Mouse (Mus musculus): ENCODE results near the gene Arhgef38. TPM values are rescaled to one million over a fixed set of nuclear protein-coding genes. Genes with fewer than 3 reads are reported as not detected.

Arhgef38 gene
- polyA plus RNA-seq, 1 experiment, result not detected

GRCm38 (mm10) chr3:133144511-133145147 is 90.1 kb downstream of the Arhgef38 start:
- H3K4me3 ChIP-seq (ENCODE audit: insufficient read depth, low read depth, low read length), result no peak overlapping the region
- no peak overlapping the region for H3K27ac ChIP-seq (replicated peaks; ENCODE audit: low read depth, low read length)
- H3K4me1 ChIP-seq (ENCODE audit: control insufficient read depth, insufficient read depth, insufficient read length, low read length), result no peaks in the 10 kb centered on the region

DNA sequence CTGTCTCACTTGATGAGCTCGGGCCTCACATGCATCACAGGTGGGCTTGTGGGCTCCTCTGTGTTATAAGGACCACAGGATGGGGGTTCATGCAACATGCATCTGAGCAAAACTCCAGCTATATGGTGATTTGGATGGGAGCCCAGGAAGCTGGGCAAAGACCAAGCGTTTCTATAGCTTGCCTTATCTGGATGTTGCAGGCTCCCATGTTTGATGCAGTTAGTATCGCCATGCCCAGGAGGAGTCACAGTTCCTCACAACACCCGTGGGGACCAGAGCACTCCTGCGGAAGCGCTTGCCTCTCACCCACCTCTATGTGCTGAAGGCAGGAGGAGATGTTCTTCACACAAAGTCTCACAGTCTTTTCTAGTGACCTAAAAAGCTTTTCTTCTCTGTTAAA is 92.9 kb downstream of the Arhgef38 start:
- H3K4me1 ChIP-seq (ENCODE audit: control insufficient read depth, insufficient read depth, insufficient read length, low read length), result no peaks in the 10 kb centered on the region
- H3K27ac ChIP-seq (replicated peaks; ENCODE audit: low read depth, low read length), result no peak overlapping the region
- no peak overlapping the region for H3K4me3 ChIP-seq (ENCODE audit: insufficient read depth, low read depth, low read length)

DNA sequence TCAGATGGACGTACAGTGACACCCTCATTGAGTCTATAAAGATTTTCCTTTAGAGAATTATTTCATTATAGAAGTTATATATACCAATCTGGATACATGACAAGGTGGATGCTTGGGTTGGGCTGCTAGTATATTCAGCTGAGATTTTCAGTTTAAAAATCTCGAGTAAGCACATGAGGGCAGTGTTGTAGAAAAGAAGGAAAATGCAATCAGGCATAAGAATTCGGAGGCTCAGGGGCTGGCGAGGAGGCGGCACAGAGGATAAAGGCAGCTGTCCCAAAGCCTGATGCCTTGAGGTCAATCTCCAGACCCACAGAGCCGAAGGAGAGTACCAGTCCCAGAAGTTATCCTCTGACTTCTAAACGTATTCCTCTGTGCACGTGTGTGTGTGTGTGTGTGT is 102.1 kb downstream of the Arhgef38 start:
- no peak overlapping the region for H3K4me3 ChIP-seq (ENCODE audit: insufficient read depth, low read depth, low read length)
- no peak overlapping the region for H3K27ac ChIP-seq (replicated peaks; ENCODE audit: low read depth, low read length)
- H3K4me1 ChIP-seq (ENCODE audit: control insufficient read depth, insufficient read depth, insufficient read length, low read length), result no peaks in the 10 kb centered on the region

DNA sequence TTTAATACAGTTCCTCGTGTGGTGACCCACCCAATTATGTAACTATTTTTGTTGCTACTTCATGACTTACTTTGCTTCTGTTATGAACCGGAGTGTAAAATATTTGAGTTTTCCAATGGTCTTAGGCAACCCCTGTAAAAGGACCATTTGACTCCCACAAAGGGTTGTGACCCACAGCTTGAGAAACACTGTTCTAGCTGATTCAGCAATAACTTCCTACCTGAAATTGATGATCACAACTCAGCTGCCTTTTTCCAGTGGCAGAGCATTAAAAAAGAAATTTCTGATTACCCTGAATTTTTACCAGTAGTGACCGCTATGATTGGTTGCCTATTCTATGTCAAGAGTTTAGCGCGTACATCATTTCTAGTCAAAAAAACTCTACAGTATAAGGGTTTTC is 103.4 kb downstream of the Arhgef38 start:
- no peak overlapping the region for H3K4me3 ChIP-seq (ENCODE audit: insufficient read depth, low read depth, low read length)
- H3K4me1 ChIP-seq (ENCODE audit: control insufficient read depth, insufficient read depth, insufficient read length, low read length), result no peaks in the 10 kb centered on the region
- H3K27ac ChIP-seq (replicated peaks; ENCODE audit: low read depth, low read length), result no peak overlapping the region

DNA sequence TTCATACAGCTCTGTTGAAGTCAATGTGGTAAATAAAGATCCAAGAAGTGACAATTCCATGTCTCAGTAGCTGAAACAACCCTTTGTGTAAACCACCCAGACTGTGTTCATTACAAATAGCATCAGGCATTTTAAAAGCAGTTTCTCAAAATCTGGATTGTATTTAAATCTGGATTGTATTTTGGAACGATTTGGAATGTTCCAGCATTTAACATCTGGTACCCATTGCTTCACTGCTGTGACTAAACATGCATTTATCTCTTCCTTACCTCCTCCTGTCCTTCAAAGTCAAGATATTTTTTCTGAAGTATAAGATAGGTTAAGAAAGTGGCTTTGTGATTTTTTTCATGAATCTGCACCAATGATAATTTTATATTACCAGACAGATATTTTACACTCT is 121.5 kb downstream of the Arhgef38 start:
- no peak overlapping the region for H3K4me3 ChIP-seq (ENCODE audit: insufficient read depth, low read depth, low read length)
- H3K4me1 ChIP-seq (ENCODE audit: control insufficient read depth, insufficient read depth, insufficient read length, low read length), result no peaks in the 10 kb centered on the region
- H3K27ac ChIP-seq (replicated peaks; ENCODE audit: low read depth, low read length), result no peak overlapping the region

DNA sequence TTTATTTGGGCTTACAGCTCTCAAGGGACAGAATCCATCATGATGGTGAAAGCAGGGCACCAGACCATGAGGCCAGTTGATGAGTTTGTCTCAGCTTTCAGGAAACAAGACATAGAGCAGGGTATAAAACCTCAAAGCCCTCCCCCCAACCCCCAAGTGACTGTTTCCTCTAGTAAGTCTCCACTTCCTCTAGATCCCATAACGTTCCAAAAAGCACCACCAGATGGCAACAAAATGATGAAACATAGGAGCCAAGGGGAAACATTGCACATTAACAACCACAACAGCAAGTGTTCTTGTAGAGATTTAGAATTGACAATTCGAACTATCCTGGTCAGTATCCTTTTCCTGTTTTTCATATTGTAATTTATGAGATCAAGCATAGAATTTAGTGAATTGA is 123.0 kb downstream of the Arhgef38 start:
- H3K4me3 ChIP-seq (ENCODE audit: insufficient read depth, low read depth, low read length), result no peak overlapping the region
- H3K4me1 ChIP-seq (ENCODE audit: control insufficient read depth, insufficient read depth, insufficient read length, low read length), result no peaks in the 10 kb centered on the region
- no peak overlapping the region for H3K27ac ChIP-seq (replicated peaks; ENCODE audit: low read depth, low read length)

- H3K4me3 ChIP-seq (ENCODE audit: insufficient read depth, low read depth, low read length), result no peak overlapping the region
- H3K4me1 ChIP-seq (ENCODE audit: control insufficient read depth, insufficient read depth, insufficient read length, low read length), result no peaks in the 10 kb centered on the region
- no peak overlapping the region for H3K27ac ChIP-seq (replicated peaks; ENCODE audit: low read depth, low read length)
Measured at GRCm38 (mm10) chr3:133109844-133110243, 124.9 kb downstream of the Arhgef38 start.

DNA sequence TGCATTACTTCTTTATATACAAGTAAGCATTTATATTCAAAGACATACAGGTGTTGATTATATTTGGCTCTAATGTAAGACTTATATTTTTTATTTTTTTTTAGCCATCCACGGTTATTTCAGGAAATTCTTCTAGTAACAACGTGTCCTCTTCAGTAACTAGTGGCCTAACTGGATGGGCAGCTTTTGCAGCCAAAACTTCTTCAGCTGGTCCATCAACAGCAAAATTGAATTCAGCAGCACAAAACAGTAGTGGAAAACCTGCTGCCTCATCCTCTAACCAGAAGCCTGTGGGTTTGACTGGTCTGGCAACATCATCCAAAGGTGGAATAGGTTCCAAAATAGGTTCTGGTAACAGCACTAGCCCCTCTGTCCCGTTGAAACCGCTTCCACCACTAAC is 126.0 kb downstream of the Arhgef38 start:
- Histone ChIP-seq H3K4me1 (ENCODE audit: control insufficient read depth, insufficient read depth, insufficient read length, low read length) (no peaks in the 10 kb centered on the region), H3K27ac (replicated peaks; ENCODE audit: low read depth, low read length) (no peak overlapping the region), H3K4me3 (ENCODE audit: insufficient read depth, low read depth, low read length) (no peak overlapping the region)

GRCm38 (mm10) chr3:133104436-133104835 is 130.3 kb downstream of the Arhgef38 start:
- H3K27ac ChIP-seq (replicated peaks; ENCODE audit: low read depth, low read length), result no peak overlapping the region
- no peaks in the 10 kb centered on the region for H3K4me1 ChIP-seq (ENCODE audit: control insufficient read depth, insufficient read depth, insufficient read length, low read length)
- no peak overlapping the region for H3K4me3 ChIP-seq (ENCODE audit: insufficient read depth, low read depth, low read length)

DNA sequence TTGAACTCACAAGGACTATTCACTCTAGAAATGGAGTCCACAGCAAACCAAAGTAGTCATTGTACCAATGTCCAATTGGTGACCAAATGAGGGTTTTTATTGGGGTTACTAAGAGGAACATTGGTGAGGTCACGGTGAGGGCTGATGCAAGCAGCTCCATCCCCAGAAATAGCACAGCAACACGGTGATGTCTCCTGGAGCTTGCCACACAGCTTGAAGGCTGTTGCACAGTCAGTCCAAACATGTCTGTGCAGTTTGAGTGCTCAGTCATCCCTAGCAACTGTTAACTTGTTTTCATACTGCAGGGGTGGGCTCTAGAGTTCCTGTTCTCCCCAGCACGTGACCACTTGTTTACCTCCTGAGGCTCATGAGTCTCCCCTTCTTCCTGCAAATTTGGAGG is 131.0 kb downstream of the Arhgef38 start:
- H3K4me1 ChIP-seq (ENCODE audit: control insufficient read depth, insufficient read depth, insufficient read length, low read length), result no peaks in the 10 kb centered on the region
- H3K27ac ChIP-seq (replicated peaks; ENCODE audit: low read depth, low read length), result no peak overlapping the region

DNA sequence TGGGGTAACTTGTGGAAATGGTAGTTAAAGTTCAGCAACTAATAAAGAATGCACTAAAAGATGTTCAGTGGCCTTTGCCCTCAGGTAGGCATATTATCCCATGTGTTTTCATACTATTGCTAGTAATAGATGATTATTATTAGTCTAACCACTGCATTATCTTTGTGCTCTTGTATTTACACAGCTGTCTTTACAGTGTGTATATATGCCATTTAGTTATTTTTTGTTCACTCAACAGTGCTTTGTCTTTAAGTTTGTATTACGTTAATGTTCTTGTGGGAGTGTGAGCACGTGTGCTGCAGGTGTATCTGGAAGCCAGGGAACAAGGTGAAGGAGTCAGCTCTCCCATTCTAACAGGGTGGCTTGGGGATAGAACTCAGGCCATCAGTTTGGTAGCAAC is 135.8 kb downstream of the Arhgef38 start:
- Histone ChIP-seq H3K4me1 (ENCODE audit: control insufficient read depth, insufficient read depth, insufficient read length, low read length) (no peaks in the 10 kb centered on the region), H3K27ac (replicated peaks; ENCODE audit: low read depth, low read length) (no peak overlapping the region), H3K4me3 (ENCODE audit: insufficient read depth, low read depth, low read length) (no peak overlapping the region)

More for the DNA sequence above, 131.0 kb downstream of the Arhgef38 start:
- no peak overlapping the region for H3K4me3 ChIP-seq (ENCODE audit: insufficient read depth, low read depth, low read length)

DNA sequence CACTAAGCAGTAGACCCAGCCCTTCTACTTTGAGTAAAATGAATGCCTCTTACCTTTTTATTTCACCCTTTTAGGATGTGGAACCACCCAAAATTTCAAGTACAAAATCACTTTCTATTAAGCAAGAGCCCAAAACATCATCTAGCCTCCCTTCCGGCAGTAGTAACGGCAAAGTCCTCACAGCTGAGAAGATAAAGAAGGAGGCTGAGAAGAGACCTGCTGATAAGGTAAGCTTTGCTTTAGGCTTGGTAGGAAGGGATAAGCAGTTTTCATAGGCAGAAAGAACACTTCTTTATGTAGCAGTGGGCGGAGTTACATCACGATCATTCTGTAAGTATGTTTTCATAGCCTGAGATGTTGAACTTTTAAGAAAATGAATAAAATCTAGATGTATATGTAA is 136.4 kb downstream of the Arhgef38 start:
- H3K27ac ChIP-seq (replicated peaks; ENCODE audit: low read depth, low read length), result no peak overlapping the region
- H3K4me3 ChIP-seq (ENCODE audit: insufficient read depth, low read depth, low read length), result no peak overlapping the region
- H3K4me1 ChIP-seq (ENCODE audit: control insufficient read depth, insufficient read depth, insufficient read length, low read length), result peaks cover 2% of the 10 kb centered on the region; the same call in 1 of the 2 replicates

DNA sequence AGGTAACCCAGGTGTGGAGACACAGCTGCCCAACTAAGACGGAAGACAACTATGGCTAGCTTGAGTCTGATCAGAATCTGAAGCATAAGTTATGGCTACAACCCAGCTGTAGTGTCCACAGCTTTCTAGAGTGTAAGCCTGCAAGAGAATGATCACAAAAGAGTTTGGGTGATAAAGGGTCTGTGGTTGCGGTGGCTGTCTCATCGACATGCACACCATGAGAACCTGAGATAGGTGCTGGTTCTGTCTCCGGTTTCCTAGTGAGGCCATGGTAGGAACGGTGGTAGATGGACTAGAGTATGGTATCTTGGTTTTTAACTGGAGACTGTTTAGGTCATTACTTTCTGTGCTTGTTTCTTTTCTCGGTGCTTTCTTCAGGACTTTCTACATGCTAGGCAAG is 136.8 kb downstream of the Arhgef38 start:
- peaks cover 2% of the 10 kb centered on the region; the same call in 1 of the 2 replicates for H3K4me1 ChIP-seq (ENCODE audit: control insufficient read depth, insufficient read depth, insufficient read length, low read length)
- no peak overlapping the region for H3K4me3 ChIP-seq (ENCODE audit: insufficient read depth, low read depth, low read length)
- no peak overlapping the region for H3K27ac ChIP-seq (replicated peaks; ENCODE audit: low read depth, low read length)

- H3K27ac ChIP-seq (replicated peaks; ENCODE audit: low read depth, low read length), result no peak overlapping the region
- peaks cover 2% of the 10 kb centered on the region; the same call in 1 of the 2 replicates for H3K4me1 ChIP-seq (ENCODE audit: control insufficient read depth, insufficient read depth, insufficient read length, low read length)
- no peak overlapping the region for H3K4me3 ChIP-seq (ENCODE audit: insufficient read depth, low read depth, low read length)
Measured at GRCm38 (mm10) chr3:133094305-133094704, 140.4 kb downstream of the Arhgef38 start.

GRCm38 (mm10) chr3:133092936-133093335 is 141.8 kb downstream of the Arhgef38 start:
- Histone ChIP-seq H3K27ac (replicated peaks; ENCODE audit: low read depth, low read length) (no peak overlapping the region), H3K4me3 (ENCODE audit: insufficient read depth, low read depth, low read length) (no peak overlapping the region)

DNA sequence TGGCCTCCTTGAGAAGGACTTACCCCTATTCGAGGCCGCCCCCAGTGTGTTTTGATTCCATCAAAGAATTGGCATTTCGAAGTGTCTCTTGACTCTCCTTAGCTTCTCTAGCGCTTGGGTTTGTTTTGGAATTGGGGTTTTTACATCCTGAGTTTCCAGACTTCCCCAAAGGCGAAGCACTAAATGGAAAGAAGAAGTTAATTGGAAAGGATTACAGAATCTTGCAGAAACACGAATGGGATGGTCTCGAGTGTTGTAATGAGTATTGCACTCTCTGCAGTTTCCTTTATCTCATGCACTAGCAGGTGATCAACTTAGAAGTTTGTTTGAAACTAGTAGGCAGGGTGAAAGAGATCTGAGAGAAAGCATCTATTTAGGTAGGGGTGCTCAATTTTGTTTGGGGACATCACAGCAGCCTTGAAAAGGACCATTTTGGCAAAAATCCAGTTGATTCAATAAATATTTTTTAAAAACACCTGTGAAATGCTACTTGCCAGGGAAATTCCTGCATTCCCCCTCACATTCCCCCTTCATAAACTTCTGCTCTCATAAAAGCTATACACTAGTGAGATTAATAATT is 142.4 kb downstream of the Arhgef38 start:
- Histone ChIP-seq H3K4me1 (ENCODE audit: control insufficient read depth, insufficient read depth, insufficient read length, low read length) (peaks cover 2% of the 10 kb centered on the region; the same call in 1 of the 2 replicates), H3K27ac (replicated peaks; ENCODE audit: low read depth, low read length) (peak overlapping the region; percentile 83), H3K4me3 (ENCODE audit: insufficient read depth, low read depth, low read length) (peak overlapping the region; percentile 88)

More at GRCm38 (mm10) chr3:133092936-133093335, 141.8 kb downstream of the Arhgef38 start:
- H3K4me1 ChIP-seq (ENCODE audit: control insufficient read depth, insufficient read depth, insufficient read length, low read length), result peaks cover 2% of the 10 kb centered on the region; the same call in 1 of the 2 replicates
